Comparison of ENCODE assay signal across 8 mouse cellular contexts in genomic region chr10:44148337-44149317, GRCm38 (mm10). TPM values are rescaled to one million over a fixed set of nuclear protein-coding genes. Genes with fewer than 3 reads are reported as not detected.
A peak's percentile ranks its signal among the peaks of the same experiment; 100 is the strongest.
DNase-seq lines count a peak whose midpoint lies in the region; ATAC-seq and TF ChIP-seq lines count a peak whose summit lies in the region.

Crybg1 (minus strand) TSS chr10:44148853.

- ATAC-seq in intestine, postnatal 0 days: peak; percentile 95
- peak; percentile 75 for ATAC-seq in liver, embryonic 12.5 days
- peak; percentile 87 for ATAC-seq in stomach, embryonic 15.5 days (ENCODE audit: insufficient read depth, low FRiP score, low read depth)

- peak; percentile 79 for TF ChIP-seq CTCF in heart, adult 2 months (IDR thresholded peaks at IDR 0.05)
- TF ChIP-seq CTCF in intestine, postnatal 0 days (IDR thresholded peaks at IDR 0.05; ENCODE audit: low read depth): peak; percentile 97

- TF ChIP-seq EP300 in heart, adult 2 months (IDR thresholded peaks at IDR 0.05; ENCODE audit: insufficient read depth, low read depth, low read length): no peak

- H3K79me2 ChIP-seq in heart, adult 2 months (replicated peaks; ENCODE audit: control insufficient read depth, insufficient read depth, low read length): no peaks in the 10 kb centered on the region

- no peaks in the 10 kb centered on the region for H3K9me3 ChIP-seq in intestine, postnatal 0 days (ENCODE audit: control insufficient read depth)
- no peaks in the 10 kb centered on the region for H3K9me3 ChIP-seq in liver, embryonic 12.5 days (replicated peaks)
- H3K9me3 ChIP-seq in stomach, embryonic 15.5 days: no peaks in the 10 kb centered on the region

- no peak within 1 kb of the TSS for H3K4me3 ChIP-seq in heart, adult 2 months
- peak within 1 kb of the TSS; percentile 31 for H3K4me3 ChIP-seq in intestine, postnatal 0 days (ENCODE audit: low read depth, low read length)
- H3K4me3 ChIP-seq in liver, embryonic 12.5 days: peak within 1 kb of the TSS; percentile 39
- peak within 1 kb of the TSS; percentile 48 for H3K4me3 ChIP-seq in stomach, embryonic 15.5 days (replicated peaks)

- no peak within 1 kb of the TSS for H3K27ac ChIP-seq in heart, adult 2 months
- H3K27ac ChIP-seq in intestine, postnatal 0 days (ENCODE audit: low read depth, low read length): no peak within 1 kb of the TSS
- H3K27ac ChIP-seq in liver, embryonic 12.5 days: no peak within 1 kb of the TSS
- H3K27ac ChIP-seq in stomach, embryonic 15.5 days: no peak within 1 kb of the TSS

- DNase-seq in heart, adult 2 months: peak; percentile 11 to 45
- no peak for DNase-seq in heart, adult 8-10 months (ENCODE audit: low spot score)
- DNase-seq in cerebellum, postnatal 36 days: peak; percentile 22 to 41
- peak; percentile 55 for DNase-seq in gastrocnemius, postnatal 10 days
- DNase-seq in naive thymus-derived CD4-positive, alpha-beta T cell, adult 2 months (ENCODE audit: low read depth): peak; percentile 52

- TF ChIP-seq POLR2A in heart, adult 2 months (IDR thresholded peaks at IDR 0.05; ENCODE audit: insufficient read depth, low read depth, low read length): no peak

- WGBS in heart, adult 2 months: 8% methylated on average over 52 of the region's 53 CpGs
- 5% methylated on average over 53 of the region's 53 CpGs for WGBS in intestine, postnatal 0 days
- 8% methylated on average over 53 of the region's 53 CpGs for WGBS in liver, embryonic 12.5 days (ENCODE audit: insufficient replicate concordance)
- WGBS in stomach, embryonic 15.5 days: 5% methylated on average over 52 of the region's 53 CpGs

- intact Hi-C loops in heart, adult 2 months (cut with DNase I): no loop called here

- no peaks in the 10 kb centered on the region for H3K36me3 ChIP-seq in heart, adult 2 months (ENCODE audit: control insufficient read depth, insufficient read depth, low read length)
- no peaks in the 10 kb centered on the region for H3K36me3 ChIP-seq in intestine, postnatal 0 days (ENCODE audit: control insufficient read depth, insufficient read depth)
- H3K36me3 ChIP-seq in liver, embryonic 12.5 days: no peaks in the 10 kb centered on the region
- H3K36me3 ChIP-seq in stomach, embryonic 15.5 days: no peaks in the 10 kb centered on the region

- no peak within 1 kb of the TSS for H3K9ac ChIP-seq in heart, adult 2 months (ENCODE audit: low read depth, low read length)
- H3K9ac ChIP-seq in intestine, postnatal 0 days (ENCODE audit: low read depth, low read length): no peak within 1 kb of the TSS
- no peak within 1 kb of the TSS; the same call in 1 of the 2 replicates for H3K9ac ChIP-seq in liver, embryonic 12.5 days
- peak within 1 kb of the TSS; percentile 37; the same call in 1 of the 2 replicates for H3K9ac ChIP-seq in stomach, embryonic 15.5 days

- no peaks in the 10 kb centered on the region for H3K27me3 ChIP-seq in heart, adult 2 months (ENCODE audit: control insufficient read depth, insufficient read depth, low read length)
- no peaks in the 10 kb centered on the region for H3K27me3 ChIP-seq in intestine, postnatal 0 days (replicated peaks; ENCODE audit: control insufficient read depth, insufficient read depth, low read length)
- peaks cover 52% of the 10 kb centered on the region for H3K27me3 ChIP-seq in liver, embryonic 12.5 days (replicated peaks)
- H3K27me3 ChIP-seq in stomach, embryonic 15.5 days (replicated peaks): 0 out of 2 replicates have a peak, but pooled peaks cover 3% of the 10 kb centered on the region

- H3K4me1 ChIP-seq in heart, adult 2 months (ENCODE audit: control insufficient read depth, insufficient read depth, low read length): no peaks in the 10 kb centered on the region
- no peaks in the 10 kb centered on the region for H3K4me1 ChIP-seq in intestine, postnatal 0 days (replicated peaks; ENCODE audit: control insufficient read depth, insufficient read depth, low read length)
- peaks cover 10% of the 10 kb centered on the region for H3K4me1 ChIP-seq in liver, embryonic 12.5 days
- H3K4me1 ChIP-seq in stomach, embryonic 15.5 days: peaks cover 8% of the 10 kb centered on the region

- peak within 1 kb of the TSS; percentile 68 for H3K4me2 ChIP-seq in intestine, postnatal 0 days (replicated peaks; ENCODE audit: low read depth)
- peak within 1 kb of the TSS; percentile 68 for H3K4me2 ChIP-seq in liver, embryonic 12.5 days
- H3K4me2 ChIP-seq in stomach, embryonic 15.5 days: peak within 1 kb of the TSS; percentile 84

RNA-seq across cellular contexts. Expression of gene Crybg1, which starts in this region (rescaled TPM):
- 1 to 10 TPM; 2.8 to 2.9 TPM for total RNA-seq in heart, adult 2 months (2021)
- 1.1 and 1.3 TPM in 2 replicates for polyA plus RNA-seq in heart, adult 2 months (2012; rRNA removed)
- total RNA-seq in heart, adult 8-10 months (2022): 1 to 10 TPM; 3.3 to 4.0 (median 3.4) TPM
- total RNA-seq in gastrocnemius, postnatal 10 days (2021): 1 to 10 TPM; 2.3 to 2.5 TPM
- 3.1 and 3.2 TPM in 2 replicates for polyA plus RNA-seq in intestine, postnatal 0 days (2015; fragmentation: Nextera tagmentation; extraction: Ambion mirVana)
- polyA plus RNA-seq in liver, embryonic 12.5 days (2016; fragmentation: Nextera tagmentation; extraction: Ambion mirVana): 0.30 and 0.36 TPM in 2 replicates
- 1.9 and 2.5 TPM in 2 replicates for polyA plus RNA-seq in stomach, embryonic 15.5 days (2015; fragmentation: Nextera tagmentation; extraction: Ambion mirVana)

Comparison
In these comparisons a context has a peak if more than half of its experiments do, and no peak if none do; other contexts are left out.
1. Peak in ATAC-seq, H3K4me3 ChIP-seq and H3K4me2 ChIP-seq in liver, embryonic 12.5 days; RNA of the gene not detected or under 1 TPM.